Mouse (Mus musculus) intestine, embryonic 16.5 days (tissue): ENCODE data around the gene Ndrg3. TPM values are rescaled to one million over a fixed set of nuclear protein-coding genes. Genes with fewer than 3 reads are reported as not detected.

ENCODE experiments used
- ATAC-seq: fragments of 200-750 bp; cut with Nextera tagmentation; 2 replicates; pipeline ENCODE4 v1.8.0; 2017; ENCODE audit warnings: moderate TSS enrichment, moderate library complexity
- H3K27ac ChIP-seq: fragments of 300-500 bp; sonication (generic); 2 replicates; pipeline ENCODE4 v1.5.1; 2014; ENCODE audit warnings: mild to moderate bottlenecking, low read length
- H3K27me3 ChIP-seq: fragments of 300-500 bp; sonication (generic); replicated peaks from 2 replicates; pipeline ENCODE4 v1.6.1; 2014; ENCODE audit warnings: low read length, control low read depth, mixed read lengths; ENCODE audit not compliant: control insufficient read depth, insufficient read depth
- H3K36me3 ChIP-seq: fragments of 300-500 bp; sonication (generic); 2 replicates; pipeline ENCODE4 v1.6.1; 2014; ENCODE audit warnings: low read length, control low read depth; ENCODE audit not compliant: control insufficient read depth, insufficient read depth
- H3K4me1 ChIP-seq: fragments of 300-500 bp; sonication (generic); 2 replicates; pipeline ENCODE4 v1.6.1; 2014; ENCODE audit warnings: low read length, control low read depth, mixed read lengths; ENCODE audit not compliant: control insufficient read depth, insufficient read depth
- H3K4me2 ChIP-seq: fragments of 300-500 bp; sonication (generic); 2 replicates; pipeline ENCODE4 v1.6.1; 2014; ENCODE audit warnings: low read depth, low read length, control low read depth
- H3K4me3 ChIP-seq: fragments of 300-500 bp; sonication (generic); 2 replicates; pipeline ENCODE4 v1.5.1; 2014; ENCODE audit warnings: mild to moderate bottlenecking, low read length
- H3K9ac ChIP-seq: fragments of 300-500 bp; sonication (generic); 2 replicates; pipeline ENCODE4 v1.6.1; 2014; ENCODE audit warnings: low read depth, low read length
- H3K9me3 ChIP-seq: fragments of 300-500 bp; sonication (generic); 2 replicates; pipeline ENCODE4 v1.6.1; 2016; ENCODE audit warnings: low read length, control low read depth; ENCODE audit not compliant: control insufficient read depth
- WGBS: fragments of 180-500 bp; shearing (Covaris S2); extraction: QIAGEN DNeasy Blood & Tissue Kit; methylation state at CpG from one replicate; pipeline ENCODE4 v1.1.7; 2014; 5-methylcytosine and 5-hydroxymethylcytosine counted together
- polyA plus RNA-seq: library from polyadenylated mRNA; unstranded; fragments of >200 nt; fragmentation: Nextera tagmentation; extraction: Ambion mirVana; gene quantifications from 2 replicates; pipeline ENCODE4 v1.2.1, GENCODE M21; 2015

Ndrg3 gene
- polyA plus RNA-seq, 1 experiment from 2014 or later: 47.6 TPM

- WGBS: 86% methylated on average over 21 of the region's 21 CpGs
- H3K4me3 ChIP-seq: no peak overlapping the region
- no peaks in the 10 kb centered on the region for H3K4me1 ChIP-seq
- H3K9me3 ChIP-seq: no peaks in the 10 kb centered on the region
- ATAC-seq: peak; percentile 36; the same call in 1 of the 2 replicates
- H3K36me3 ChIP-seq: peaks cover 35% of the 10 kb centered on the region
- no peak overlapping the region for H3K27ac ChIP-seq
- H3K9ac ChIP-seq: no peak overlapping the region
- H3K4me2 ChIP-seq: no peak overlapping the region
- H3K27me3 ChIP-seq: no peaks in the 10 kb centered on the region
Measured at GRCm38 (mm10) chr2:157027106-157028008, 35.5 kb upstream of the Ndrg3 start.

- Histone ChIP-seq H3K9ac (no peak overlapping the region), H3K27me3 (no peaks in the 10 kb centered on the region), H3K27ac (no peak overlapping the region), H3K4me3 (no peak overlapping the region), H3K4me1 (no peaks in the 10 kb centered on the region), H3K4me2 (no peak overlapping the region), H3K36me3 (peaks cover 36% of the 10 kb centered on the region), H3K9me3 (no peaks in the 10 kb centered on the region)
- no peak for ATAC-seq
- 94% methylated on average over 16 of the region's 16 CpGs for WGBS
Measured at GRCm38 (mm10) chr2:157021156-157021555, 29.3 kb upstream of the Ndrg3 start.

GRCm38 (mm10) chr2:157019228-157019627 is 27.4 kb upstream of the Ndrg3 start:
- no peaks in the 10 kb centered on the region for H3K9me3 ChIP-seq
- no peak overlapping the region for H3K4me3 ChIP-seq
- no peak overlapping the region for H3K9ac ChIP-seq
- no peak for ATAC-seq
- H3K36me3 ChIP-seq: peaks cover 26% of the 10 kb centered on the region; the same call in 1 of the 2 replicates
- WGBS: 94% methylated on average over 4 of the region's 4 CpGs
- H3K4me2 ChIP-seq: no peak overlapping the region
- no peaks in the 10 kb centered on the region for H3K27me3 ChIP-seq
- H3K27ac ChIP-seq: no peak overlapping the region
- H3K4me1 ChIP-seq: no peaks in the 10 kb centered on the region

GRCm38 (mm10) chr2:157016529-157017270 is 24.8 kb upstream of the Ndrg3 start:
- 69% methylated on average over 18 of the region's 18 CpGs for WGBS
- no peak for ATAC-seq
- H3K4me3 ChIP-seq: no peak overlapping the region
- H3K4me2 ChIP-seq: no peak overlapping the region
- peaks cover 3% of the 10 kb centered on the region; the same call in 1 of the 2 replicates for H3K4me1 ChIP-seq
- no peaks in the 10 kb centered on the region for H3K9me3 ChIP-seq
- peaks cover 21% of the 10 kb centered on the region; the same call in 1 of the 2 replicates for H3K36me3 ChIP-seq
- no peaks in the 10 kb centered on the region for H3K27me3 ChIP-seq
- no peak overlapping the region for H3K9ac ChIP-seq
- H3K27ac ChIP-seq: no peak overlapping the region

- WGBS: 67% methylated on average over 6 of the region's 6 CpGs
- no peaks in the 10 kb centered on the region for H3K9me3 ChIP-seq
- no peak overlapping the region for H3K4me2 ChIP-seq
- H3K4me3 ChIP-seq: no peak overlapping the region
- peaks cover 18% of the 10 kb centered on the region for H3K4me1 ChIP-seq
- peak; percentile 81 for ATAC-seq
- no peaks in the 10 kb centered on the region for H3K27me3 ChIP-seq
- H3K9ac ChIP-seq: no peak overlapping the region
- no peak overlapping the region for H3K27ac ChIP-seq
- H3K36me3 ChIP-seq: 0 out of 2 replicates have a peak, but pooled peaks cover 6% of the 10 kb centered on the region
Measured at GRCm38 (mm10) chr2:157012341-157012740, 20.5 kb upstream of the Ndrg3 start.

GRCm38 (mm10) chr2:157010634-157011310 is 18.9 kb upstream of the Ndrg3 start:
- H3K9me3 ChIP-seq: no peaks in the 10 kb centered on the region
- H3K4me3 ChIP-seq: no peak overlapping the region
- no peak overlapping the region for H3K4me2 ChIP-seq
- no peaks in the 10 kb centered on the region for H3K36me3 ChIP-seq
- 44% methylated on average over 11 of the region's 11 CpGs for WGBS
- no peaks in the 10 kb centered on the region for H3K27me3 ChIP-seq
- no peak overlapping the region for H3K27ac ChIP-seq
- ATAC-seq: no peak
- peaks cover 26% of the 10 kb centered on the region for H3K4me1 ChIP-seq
- H3K9ac ChIP-seq: no peak overlapping the region

- ATAC-seq: no peak
- Histone ChIP-seq H3K4me3 (no peak overlapping the region), H3K36me3 (no peaks in the 10 kb centered on the region), H3K4me2 (no peak overlapping the region), H3K9ac (no peak overlapping the region), H3K27me3 (no peaks in the 10 kb centered on the region), H3K9me3 (no peaks in the 10 kb centered on the region), H3K27ac (no peak overlapping the region), H3K4me1 (peaks cover 28% of the 10 kb centered on the region)
Measured at GRCm38 (mm10) chr2:157010121-157010520, 18.3 kb upstream of the Ndrg3 start.

- ATAC-seq: no peak
- H3K4me1 ChIP-seq: peaks cover 28% of the 10 kb centered on the region
- no peaks in the 10 kb centered on the region for H3K36me3 ChIP-seq
- H3K27me3 ChIP-seq: no peaks in the 10 kb centered on the region
- no peaks in the 10 kb centered on the region for H3K9me3 ChIP-seq
- H3K27ac ChIP-seq: no peak overlapping the region
- H3K4me2 ChIP-seq: no peak overlapping the region
- no peak overlapping the region for H3K9ac ChIP-seq
- H3K4me3 ChIP-seq: no peak overlapping the region
Measured at GRCm38 (mm10) chr2:157008509-157008908, 16.7 kb upstream of the Ndrg3 start.

- peak; percentile 50; the same call in 1 of the 2 replicates for ATAC-seq
Measured at GRCm38 (mm10) chr2:157007234-157007596, 15.4 kb upstream of the Ndrg3 start.

More at GRCm38 (mm10) chr2:157007234-157007596, 15.4 kb upstream of the Ndrg3 start:
- 28% methylated on average over 5 of the region's 5 CpGs for WGBS
- Histone ChIP-seq H3K9me3 (no peaks in the 10 kb centered on the region), H3K27ac (peak overlapping the region; percentile 86), H3K9ac (peak overlapping the region; percentile 84), H3K36me3 (no peaks in the 10 kb centered on the region), H3K4me2 (peak overlapping the region; percentile 88), H3K27me3 (no peaks in the 10 kb centered on the region), H3K4me1 (peaks cover 28% of the 10 kb centered on the region), H3K4me3 (peak overlapping the region; percentile 78)
